Mouse (Mus musculus) testis, postnatal 14 days (tissue): Measurements from ENCODE around the gene Pde9a.
"Not testable (repeated sequence)": the region's sequence is repeated elsewhere in the genome, so short reads cannot be mapped to it uniquely, and the experiment has no call there.

Experiments used
- DNase-seq: peaks from one replicate; pipeline ENCODE4 v3.0.0; 2021; ENCODE audit warnings: low spot score

Pde9a gene

GRCm38 (mm10) chr17:31385671-31386665 lies at the start of gene Pde9a:
Pde9a (plus strand) TSS chr17:31386210.
- peak; percentile 25 for DNase-seq

- DNase-seq, result no peak
These were observed 46.2 kb upstream of the Pde9a start for GRCm38 (mm10) chr17:31339769-31340168.

GRCm38 (mm10) chr17:31342191-31342590 lies 43.8 kb upstream of the Pde9a start:
- DNase-seq, result no peak

- DNase-seq, result peak; percentile 59
These were observed 41.7 kb upstream of the Pde9a start for GRCm38 (mm10) chr17:31344172-31344801.

- no peak for DNase-seq
These were observed 41.2 kb upstream of the Pde9a start for GRCm38 (mm10) chr17:31344816-31345215.

GRCm38 (mm10) chr17:31348129-31348528 lies 37.9 kb upstream of the Pde9a start:
- no peak for DNase-seq

GRCm38 (mm10) chr17:31349388-31349787 lies 36.6 kb upstream of the Pde9a start:
- no peak for DNase-seq

GRCm38 (mm10) chr17:31351984-31352383 lies 34.0 kb upstream of the Pde9a start:
- DNase-seq, result no peak

- no peak for DNase-seq
These were observed 32.8 kb upstream of the Pde9a start for GRCm38 (mm10) chr17:31353255-31353654.

GRCm38 (mm10) chr17:31354684-31355083 lies 31.3 kb upstream of the Pde9a start:
- not testable (repeated sequence) for DNase-seq

- no peak for DNase-seq
These were observed 30.1 kb upstream of the Pde9a start for GRCm38 (mm10) chr17:31355792-31356502.

- DNase-seq, result no peak
These were observed 25.4 kb upstream of the Pde9a start for GRCm38 (mm10) chr17:31360582-31360981.

- DNase-seq, result no peak
These were observed 20.3 kb upstream of the Pde9a start for GRCm38 (mm10) chr17:31365586-31366166.

- DNase-seq, result no peak
These were observed 15.8 kb upstream of the Pde9a start for GRCm38 (mm10) chr17:31370221-31370620.

GRCm38 (mm10) chr17:31370931-31371330 lies 15.1 kb upstream of the Pde9a start:
- DNase-seq, result no peak

- peak; percentile 14 for DNase-seq
These were observed 8.0 kb upstream of the Pde9a start for GRCm38 (mm10) chr17:31377961-31378360.

GRCm38 (mm10) chr17:31378361-31378761 lies 7.6 kb upstream of the Pde9a start:
- no peak for DNase-seq

- DNase-seq, result no peak
These were observed 6.9 kb upstream of the Pde9a start for GRCm38 (mm10) chr17:31379086-31379485.

GRCm38 (mm10) chr17:31379863-31380262 lies 6.1 kb upstream of the Pde9a start:
- no peak for DNase-seq

GRCm38 (mm10) chr17:31383320-31383719 lies 2.7 kb upstream of the Pde9a start:
- no peak for DNase-seq

- peak; percentile 21 for DNase-seq
These were observed 912 bp upstream of the Pde9a start for GRCm38 (mm10) chr17:31384968-31385627.
